Mouse (Mus musculus): ENCODE data around the gene Rin1.

GRCm38 (mm10) chr19:5073028-5073427 is 22.7 kb downstream of the Rin1 start:
- TF ChIP-seq CTCF (conservative IDR thresholded peaks at IDR 0.05 in 1 of 2, IDR thresholded peaks at IDR 0.05 in 1 of 2; ENCODE audit: low read depth in 2 of 2, low read length in 2 of 2) (peak in 1 of 2 experiments; percentile 76; a peak in 2 of 4 replicates), UBTF (IDR thresholded peaks at IDR 0.05; ENCODE audit: low read depth, low read length) (no peak), ZKSCAN1 (IDR thresholded peaks at IDR 0.05; ENCODE audit: borderline replicate concordance, low read depth, low read length) (no peak), MYC (IDR thresholded peaks at IDR 0.05; ENCODE audit: low read depth, low read length) (no peak), POLR2A (IDR thresholded peaks at IDR 0.05; ENCODE audit: low read depth, low read length) (no peak), ZNF384 (IDR thresholded peaks at IDR 0.05; ENCODE audit: low read depth, low read length) (no peak), POLR2AphosphoS2 (IDR thresholded peaks at IDR 0.05; ENCODE audit: low read depth, low read length) (no peak), USF1 (IDR thresholded peaks at IDR 0.05; ENCODE audit: low read depth, low read length) (no peak), MAZ (IDR thresholded peaks at IDR 0.05; ENCODE audit: low read depth, low read length) (no peak; the same call in 1 of the 2 replicates), CHD2 (IDR thresholded peaks at IDR 0.05; ENCODE audit: low read length) (no peak), E2F4 (IDR thresholded peaks at IDR 0.05; ENCODE audit: insufficient replicate concordance, low read depth, low read length) (no peak), ELF1 (IDR thresholded peaks at IDR 0.05; ENCODE audit: low read depth, low read length) (0 out of 2 replicates have a peak, but pooled peaks have one; percentile 30)

All from CH12.LX (cell line).